Mouse (Mus musculus) hindbrain, embryonic 15.5 days (tissue): Measurements from ENCODE around the gene Cox10. TPM values are rescaled to one million over a fixed set of nuclear protein-coding genes. Genes with fewer than 3 reads are reported as not detected.
A peak's percentile ranks its signal among the peaks of the same experiment; 100 is the strongest.

Source experiments
- ATAC-seq: fragments of 200-750 bp; cut with Nextera tagmentation; 2 replicates; pipeline ENCODE4 v1.8.0; 2017; ENCODE audit warnings: low read depth, moderate number of reproducible peaks, moderate TSS enrichment; ENCODE audit not compliant: low FRiP score
- H3K27ac ChIP-seq: fragments of 300-500 bp; sonication (generic); replicated peaks from 2 replicates; pipeline ENCODE4 v1.5.1; 2015; ENCODE audit warnings: mild to moderate bottlenecking, inconsistent platforms
- H3K27me3 ChIP-seq: fragments of 300-500 bp; sonication (generic); 2 replicates; pipeline ENCODE4 v1.6.1; 2015; ENCODE audit warnings: control low read depth, inconsistent platforms
- H3K36me3 ChIP-seq: fragments of 300-500 bp; sonication (generic); 2 replicates; pipeline ENCODE4 v1.6.1; 2015; ENCODE audit warnings: control low read depth, inconsistent platforms
- H3K4me1 ChIP-seq: fragments of 300-500 bp; sonication (generic); replicated peaks from 2 replicates; pipeline ENCODE4 v1.6.1; 2015; ENCODE audit warnings: control low read depth, inconsistent platforms
- H3K4me2 ChIP-seq: fragments of 300-500 bp; sonication (generic); 2 replicates; pipeline ENCODE4 v1.6.1; 2015; ENCODE audit warnings: moderate library complexity, mild to moderate bottlenecking, inconsistent platforms
- H3K4me3 ChIP-seq: fragments of 300-500 bp; sonication (generic); 2 replicates; pipeline ENCODE4 v1.5.1; 2015; ENCODE audit warnings: mild to moderate bottlenecking, inconsistent platforms
- H3K9ac ChIP-seq: fragments of 300-500 bp; sonication (generic); 2 replicates; pipeline ENCODE4 v1.6.1; 2015; ENCODE audit warnings: inconsistent platforms
- H3K9me3 ChIP-seq: fragments of 300-500 bp; sonication (generic); 2 replicates; pipeline ENCODE4 v1.6.1; 2016; ENCODE audit warnings: control low read depth, inconsistent platforms
- WGBS: fragments of 180-500 bp; shearing (Covaris S2); methylation state at CpG from one replicate; pipeline ENCODE4 v1.1.7; 2015; 5-methylcytosine and 5-hydroxymethylcytosine counted together
- polyA plus RNA-seq: library from polyadenylated mRNA; unstranded; fragments of >200 nt; fragmentation: Nextera tagmentation; extraction: Ambion mirVana; gene quantifications from 2 replicates; pipeline ENCODE4 v1.2.1, GENCODE M21; 2015

Gene Cox10
- polyA plus RNA-seq, 1 experiment from 2014 or later: 23.3 TPM

- no peak overlapping the region for H3K9ac ChIP-seq
- no peak overlapping the region for H3K27ac ChIP-seq
- H3K4me2 ChIP-seq: no peak overlapping the region
- H3K4me1 ChIP-seq: no peaks in the 10 kb centered on the region
- H3K36me3 ChIP-seq: no peaks in the 10 kb centered on the region
- 0 out of 2 replicates have a peak, but pooled peaks cover 4% of the 10 kb centered on the region for H3K27me3 ChIP-seq
- ATAC-seq: no peak
- WGBS: 87% methylated on average over 3 of the region's 3 CpGs
- no peak overlapping the region for H3K4me3 ChIP-seq
- H3K9me3 ChIP-seq: no peaks in the 10 kb centered on the region
Measured at GRCm38 (mm10) chr11:63943947-63944346, 135.3 kb downstream of the Cox10 start.

GRCm38 (mm10) chr11:63943268-63943890 lies 135.9 kb downstream of the Cox10 start:
- Histone ChIP-seq H3K27me3 (0 out of 2 replicates have a peak, but pooled peaks cover 2% of the 10 kb centered on the region), H3K27ac (no peak overlapping the region), H3K9me3 (no peaks in the 10 kb centered on the region), H3K9ac (no peak overlapping the region), H3K4me1 (no peaks in the 10 kb centered on the region), H3K4me2 (no peak overlapping the region), H3K4me3 (no peak overlapping the region), H3K36me3 (no peaks in the 10 kb centered on the region)
- WGBS: 92% methylated on average over 13 of the region's 13 CpGs
- ATAC-seq: no peak

DNA sequence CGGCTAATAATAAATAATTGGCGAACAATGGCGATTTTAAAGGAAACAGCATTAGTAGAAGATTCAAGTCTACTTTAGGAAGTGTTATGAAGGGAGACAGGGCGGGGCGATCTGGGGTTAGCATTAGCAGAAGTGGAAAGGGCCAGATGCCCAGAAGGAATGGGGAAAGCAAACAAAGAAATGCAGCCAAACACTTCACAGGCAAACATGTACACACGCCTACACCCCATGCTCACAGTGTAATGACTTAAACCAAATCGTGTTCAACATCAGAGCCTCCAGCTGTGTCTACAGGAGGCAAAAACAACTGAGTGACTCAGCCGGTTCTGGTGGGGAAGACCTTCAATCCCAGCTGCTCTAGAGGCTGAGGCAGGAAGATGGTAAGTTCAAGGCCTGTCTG lies 137.1 kb downstream of the Cox10 start:
- no peak for ATAC-seq

GRCm38 (mm10) chr11:63936641-63937040 lies 142.6 kb downstream of the Cox10 start:
- no peak overlapping the region for H3K27ac ChIP-seq
- no peaks in the 10 kb centered on the region for H3K4me1 ChIP-seq
- no peak for ATAC-seq
- no peak overlapping the region for H3K9ac ChIP-seq
- peaks cover 5% of the 10 kb centered on the region; the same call in 1 of the 2 replicates for H3K27me3 ChIP-seq
- 41% methylated on average over 3 of the region's 3 CpGs for WGBS
- no peak overlapping the region for H3K4me3 ChIP-seq
- no peak overlapping the region for H3K4me2 ChIP-seq
- no peaks in the 10 kb centered on the region for H3K36me3 ChIP-seq
- no peaks in the 10 kb centered on the region for H3K9me3 ChIP-seq

More for the DNA sequence above, 137.1 kb downstream of the Cox10 start:
- no peaks in the 10 kb centered on the region for H3K9me3 ChIP-seq
- H3K4me1 ChIP-seq: no peaks in the 10 kb centered on the region
- WGBS: 81% methylated on average over 8 of the region's 8 CpGs
- no peak overlapping the region for H3K9ac ChIP-seq
- H3K27me3 ChIP-seq: no peaks in the 10 kb centered on the region
- no peaks in the 10 kb centered on the region for H3K36me3 ChIP-seq
- no peak overlapping the region for H3K4me3 ChIP-seq
- H3K4me2 ChIP-seq: no peak overlapping the region
- no peak overlapping the region for H3K27ac ChIP-seq

DNA sequence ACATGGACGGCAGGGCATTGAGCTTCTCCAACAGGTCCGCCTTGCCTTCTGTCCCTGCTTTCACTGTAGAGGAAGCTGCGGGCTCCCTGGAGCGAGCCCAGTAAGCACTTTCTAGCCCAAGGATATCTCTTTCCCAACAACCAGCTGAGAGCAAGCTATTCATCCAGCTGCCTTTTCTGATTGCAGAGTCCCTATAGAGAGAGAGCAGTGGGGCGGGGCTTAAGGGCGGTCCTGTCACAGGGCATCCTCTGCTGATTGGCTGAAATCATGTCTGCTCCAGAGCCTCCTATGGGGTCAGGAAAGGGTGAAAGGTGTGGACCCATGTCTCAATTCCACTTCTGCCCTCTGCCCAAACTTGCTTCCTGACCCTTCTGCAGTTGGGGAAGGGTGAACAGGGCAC lies 152.4 kb downstream of the Cox10 start:
- H3K4me3 ChIP-seq: no peak overlapping the region
- no peaks in the 10 kb centered on the region for H3K36me3 ChIP-seq
- H3K9ac ChIP-seq: no peak overlapping the region
- WGBS: 73% methylated on average over 6 of the region's 6 CpGs
- H3K27ac ChIP-seq: no peak overlapping the region
- H3K4me2 ChIP-seq: no peak overlapping the region
- peaks cover 29% of the 10 kb centered on the region for H3K27me3 ChIP-seq
- H3K4me1 ChIP-seq: peaks cover 30% of the 10 kb centered on the region
- no peaks in the 10 kb centered on the region for H3K9me3 ChIP-seq
- no peak for ATAC-seq

DNA sequence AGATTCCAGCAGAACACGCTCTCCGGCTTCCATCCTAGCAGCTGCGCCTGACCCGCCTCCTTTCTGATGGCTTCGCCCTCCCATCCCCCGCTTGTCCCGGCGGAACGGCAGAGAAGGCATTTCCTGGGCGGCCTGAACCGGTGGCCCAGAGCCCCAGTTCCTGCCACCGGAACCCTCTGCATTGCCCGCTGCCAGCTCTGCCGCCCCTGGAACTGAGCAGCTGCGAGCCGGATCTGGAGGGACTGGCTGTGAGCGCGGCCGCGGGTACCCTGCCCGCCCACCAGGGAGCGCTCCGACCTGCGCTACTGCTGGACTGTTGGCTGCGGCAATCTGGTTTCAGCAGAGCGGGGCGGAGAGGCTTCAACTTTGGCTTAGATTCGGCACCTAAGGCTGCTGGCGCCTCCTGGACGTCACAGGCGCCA lies 154.1 kb downstream of the Cox10 start:
- Histone ChIP-seq H3K9ac (no peak overlapping the region), H3K4me1 (peaks cover 46% of the 10 kb centered on the region), H3K4me2 (peak overlapping the region; percentile 49), H3K9me3 (no peaks in the 10 kb centered on the region), H3K4me3 (peak overlapping the region; percentile 24), H3K27me3 (peaks cover 37% of the 10 kb centered on the region), H3K36me3 (no peaks in the 10 kb centered on the region), H3K27ac (no peak overlapping the region)
- 0 out of 2 replicates have a peak, but pooled peaks have one; percentile 20 for ATAC-seq
- under 1% methylated on average over 31 of the region's 31 CpGs for WGBS

DNA sequence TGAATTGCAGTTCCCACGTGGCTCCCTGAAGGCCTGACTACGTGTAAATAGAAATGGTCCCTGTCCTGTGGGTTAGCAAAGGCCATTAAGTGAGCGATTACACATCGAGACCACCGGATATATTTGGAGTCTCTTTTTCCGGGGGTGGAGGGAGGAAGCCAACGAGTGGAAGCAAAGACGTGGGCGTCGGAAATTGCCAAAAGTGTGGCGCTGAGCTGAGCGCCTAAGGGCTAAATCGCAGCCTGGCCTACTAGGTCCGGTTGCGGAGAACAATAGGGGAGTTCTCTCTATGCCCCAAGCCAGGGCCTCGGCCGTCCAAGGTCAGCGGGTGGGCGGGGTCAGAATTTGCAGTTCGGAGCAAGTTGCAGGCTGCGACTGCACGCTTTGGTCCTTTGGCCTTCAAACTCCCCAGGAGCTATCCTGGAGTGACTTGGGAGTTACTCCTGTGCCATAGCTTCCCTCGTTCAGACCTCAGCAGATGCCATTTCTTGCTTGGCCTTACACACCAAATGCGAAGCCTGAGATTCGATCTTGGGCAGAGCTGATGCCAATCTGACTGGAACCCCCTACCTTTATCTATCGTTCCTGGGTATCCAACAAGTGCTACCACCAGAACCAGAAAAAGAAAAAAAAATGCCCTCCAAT lies 154.9 kb downstream of the Cox10 start:
- Histone ChIP-seq H3K9me3 (no peaks in the 10 kb centered on the region), H3K27me3 (peaks cover 37% of the 10 kb centered on the region), H3K9ac (no peak overlapping the region), H3K4me1 (peaks cover 53% of the 10 kb centered on the region), H3K36me3 (no peaks in the 10 kb centered on the region), H3K4me3 (no peak overlapping the region), H3K4me2 (no peak overlapping the region; the same call in 1 of the 2 replicates), H3K27ac (no peak overlapping the region)
- no peak for ATAC-seq
- WGBS: 6% methylated on average over 26 of the region's 26 CpGs

- peaks cover 61% of the 10 kb centered on the region for H3K4me1 ChIP-seq
- H3K9ac ChIP-seq: no peak overlapping the region
- no peak overlapping the region for H3K27ac ChIP-seq
- under 1% methylated on average over 29 of the region's 29 CpGs for WGBS
- peak overlapping the region; percentile 85 for H3K4me2 ChIP-seq
- H3K4me3 ChIP-seq: peak overlapping the region; percentile 59
- no peak for ATAC-seq
- no peaks in the 10 kb centered on the region for H3K36me3 ChIP-seq
- no peaks in the 10 kb centered on the region for H3K9me3 ChIP-seq
- peaks cover 41% of the 10 kb centered on the region for H3K27me3 ChIP-seq
Measured at GRCm38 (mm10) chr11:63923386-63923785, 155.9 kb downstream of the Cox10 start.

- Histone ChIP-seq H3K4me3 (peak within 1 kb of the TSS; percentile 59), H3K36me3 (no peaks in the 10 kb centered on the region), H3K27me3 (peaks cover 53% of the 10 kb centered on the region), H3K4me2 (peak within 1 kb of the TSS; percentile 85), H3K27ac (peak within 1 kb of the TSS; percentile 63), H3K9ac (peak within 1 kb of the TSS; percentile 46), H3K4me1 (peaks cover 64% of the 10 kb centered on the region), H3K9me3 (no peaks in the 10 kb centered on the region)
- 0% methylated on average over 43 of the region's 43 CpGs for WGBS
- peak; percentile 96 for ATAC-seq
Measured at GRCm38 (mm10) chr11:63922091-63922621, 157.1 kb downstream of the Cox10 start, which contains the start of gene Hs3st3b1. Hs3st3b1 (minus strand) TSS chr11:63922290.

- H3K27me3 ChIP-seq: peaks cover 55% of the 10 kb centered on the region
- ATAC-seq: no peak
- peak overlapping the region; percentile 59 for H3K4me3 ChIP-seq
- H3K4me2 ChIP-seq: peak overlapping the region; percentile 85
- H3K9ac ChIP-seq: peak overlapping the region; percentile 46
- H3K36me3 ChIP-seq: no peaks in the 10 kb centered on the region
- peak overlapping the region; percentile 63 for H3K27ac ChIP-seq
- WGBS: under 1% methylated on average over 77 of the region's 80 CpGs
- H3K4me1 ChIP-seq: peaks cover 64% of the 10 kb centered on the region
- H3K9me3 ChIP-seq: no peaks in the 10 kb centered on the region
Measured at GRCm38 (mm10) chr11:63921044-63921951, 158.0 kb downstream of the Cox10 start.

- H3K27me3 ChIP-seq: peaks cover 54% of the 10 kb centered on the region
- peak overlapping the region; percentile 59 for H3K4me3 ChIP-seq
- peak; percentile 70 for ATAC-seq
- H3K4me2 ChIP-seq: peak overlapping the region; percentile 85
- no peaks in the 10 kb centered on the region for H3K9me3 ChIP-seq
- H3K9ac ChIP-seq: peak overlapping the region; percentile 46
- H3K36me3 ChIP-seq: no peaks in the 10 kb centered on the region
- H3K4me1 ChIP-seq: peaks cover 64% of the 10 kb centered on the region
- H3K27ac ChIP-seq: no peak overlapping the region
- WGBS: under 1% methylated on average over 33 of the region's 33 CpGs
Measured at GRCm38 (mm10) chr11:63920531-63920930, 158.7 kb downstream of the Cox10 start.
